Mouse (Mus musculus): Measurements from ENCODE around the gene Creld2. TPM values are rescaled to one million over a fixed set of nuclear protein-coding genes. Genes with fewer than 3 reads are reported as not detected.
A peak's percentile ranks its signal among the peaks of the same experiment; 100 is the strongest.
"Not testable (repeated sequence)": the region's sequence is repeated elsewhere in the genome, so short reads cannot be mapped to it uniquely, and the experiment has no call there.

Creld2 gene
- polyA plus RNA-seq (2012; rRNA removed), result 31.0 and 36.2 TPM in 2 replicates

- DNase-seq (ENCODE audit: low spot score), result peak; percentile 95
Measured at GRCm38 (mm10) chr15:88819026-88819905, at the start of gene Creld2, which contains the start of gene Alg12. Gene Creld2 (plus strand): TSS chr15:88819646. Gene Alg12 (minus strand): TSS chr15:88819318.

- DNase-seq (ENCODE audit: low spot score), result not testable (repeated sequence)
Measured at GRCm38 (mm10) chr15:88774630-88775029, 44.8 kb upstream of the Creld2 start.

GRCm38 (mm10) chr15:88792140-88792850 is 27.2 kb upstream of the Creld2 start:
- no peak for DNase-seq (ENCODE audit: low spot score)

DNA sequence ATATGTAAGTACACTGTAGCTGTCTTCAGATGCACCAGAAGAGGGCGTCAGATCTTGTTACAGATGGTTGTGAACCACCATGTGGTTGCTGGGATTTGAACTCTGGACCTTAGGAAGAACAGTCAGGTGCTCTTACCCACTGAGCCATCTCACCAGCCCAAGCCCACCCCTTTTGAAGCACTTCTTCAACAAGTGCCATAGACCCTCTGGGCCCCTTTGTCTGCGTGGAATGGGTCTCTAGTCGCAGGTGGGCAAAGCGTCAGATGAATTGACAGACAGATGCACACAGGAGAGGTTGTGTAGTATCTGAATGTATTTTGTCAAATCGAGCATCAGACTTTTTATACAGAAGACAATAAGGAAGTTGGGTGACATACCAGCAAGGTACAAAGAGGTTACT is 24.7 kb upstream of the Creld2 start:
- not testable (repeated sequence) for DNase-seq (ENCODE audit: low spot score)

- no peak for DNase-seq (ENCODE audit: low spot score)
Measured at GRCm38 (mm10) chr15:88799950-88800371, 19.5 kb upstream of the Creld2 start.

DNA sequence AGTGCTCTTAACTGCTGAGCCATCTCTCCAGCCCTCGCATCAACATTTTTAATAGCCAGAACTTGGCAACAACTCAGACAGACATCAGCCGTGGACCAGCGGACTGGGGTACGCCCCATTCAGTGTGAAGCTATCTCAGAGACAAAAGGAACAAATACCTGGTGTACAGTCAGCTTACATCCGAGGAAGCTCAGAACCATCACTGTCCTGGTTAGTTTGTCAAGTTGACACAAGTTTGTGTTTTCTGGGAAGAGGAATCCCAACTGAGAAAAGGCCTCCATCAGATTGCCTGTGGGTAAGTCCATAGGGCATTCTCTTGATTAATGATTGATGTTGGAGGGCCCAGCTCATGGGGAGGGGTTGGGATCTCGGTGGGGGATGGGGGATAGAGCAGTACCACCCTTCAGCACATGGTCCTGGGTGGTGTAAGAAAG is 18.5 kb upstream of the Creld2 start:
- no peak for DNase-seq (ENCODE audit: low spot score)

DNA sequence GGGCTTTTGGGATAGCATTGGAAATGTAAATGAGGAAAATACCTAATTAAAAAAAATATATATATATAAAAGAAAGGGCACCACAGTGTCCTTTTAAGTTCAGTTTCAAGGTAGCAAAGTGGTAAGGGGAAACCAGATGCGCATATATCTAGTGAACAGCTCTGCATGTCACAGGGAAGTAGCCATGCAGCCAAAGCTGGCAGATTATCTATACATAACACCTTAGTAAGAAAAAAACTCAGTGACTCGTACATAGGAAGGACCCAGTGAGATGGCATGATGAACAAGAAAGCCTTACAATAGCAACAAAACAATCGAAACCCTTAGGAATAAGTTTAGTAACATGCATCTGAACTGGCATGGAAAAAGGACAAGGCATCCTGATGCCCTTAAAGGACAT is 17.5 kb upstream of the Creld2 start:
- no peak for DNase-seq (ENCODE audit: low spot score)

GRCm38 (mm10) chr15:88802348-88802747 is 17.1 kb upstream of the Creld2 start:
- no peak for DNase-seq (ENCODE audit: low spot score)

DNA sequence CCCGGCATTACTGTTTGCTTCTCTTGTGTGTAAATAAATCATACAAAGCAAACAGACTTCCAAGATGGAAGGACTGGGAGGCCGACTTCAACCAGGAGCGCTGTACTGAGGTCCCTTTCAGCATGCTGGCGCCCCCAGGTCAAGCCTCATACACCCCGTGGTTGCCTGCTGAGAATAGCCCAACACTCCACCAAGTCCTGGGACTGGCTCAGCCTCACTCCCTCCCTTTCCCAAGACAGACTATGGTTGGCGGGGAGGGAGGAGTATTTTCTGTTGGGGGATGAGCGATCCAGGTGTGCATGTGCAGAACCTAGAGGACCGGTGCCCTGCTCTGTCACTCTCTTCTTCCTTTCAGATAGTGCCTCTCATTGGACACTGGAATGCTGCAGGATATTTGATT is 11.3 kb upstream of the Creld2 start:
- no peak for DNase-seq (ENCODE audit: low spot score)

GRCm38 (mm10) chr15:88810369-88810768 is 9.1 kb upstream of the Creld2 start:
- DNase-seq (ENCODE audit: low spot score), result no peak

- DNase-seq (ENCODE audit: low spot score), result no peak
Measured at GRCm38 (mm10) chr15:88813262-88813661, 6.2 kb upstream of the Creld2 start.

GRCm38 (mm10) chr15:88813873-88814272 is 5.6 kb upstream of the Creld2 start:
- not testable (repeated sequence) for DNase-seq (ENCODE audit: low spot score)

GRCm38 (mm10) chr15:88814411-88815047 is 4.9 kb upstream of the Creld2 start:
- DNase-seq (ENCODE audit: low spot score), result no peak

DNA sequence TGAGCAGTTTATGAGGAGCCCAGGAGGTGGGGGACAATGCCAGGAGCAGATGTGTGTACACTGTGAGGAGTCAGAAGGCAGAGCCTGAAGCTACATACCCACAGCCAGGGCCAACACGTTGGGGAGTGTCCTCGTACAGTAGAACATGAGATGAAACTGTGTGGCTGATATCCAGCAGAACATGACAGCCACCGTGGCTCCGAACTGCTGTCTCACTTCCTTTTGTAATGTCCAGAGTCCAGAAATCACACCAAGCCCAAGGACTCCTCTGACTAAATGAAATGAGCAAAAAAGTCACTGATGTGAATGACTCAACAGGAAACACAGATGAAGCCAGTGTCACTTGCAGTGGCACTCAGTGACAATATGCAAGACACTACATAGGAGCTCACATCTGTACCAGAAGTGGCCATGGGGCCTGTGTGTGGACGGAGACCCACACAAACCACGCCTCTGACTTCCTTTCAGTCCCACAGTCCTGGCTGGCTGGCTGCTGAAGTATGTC is 4.2 kb upstream of the Creld2 start:
- DNase-seq (ENCODE audit: low spot score), result no peak

DNA sequence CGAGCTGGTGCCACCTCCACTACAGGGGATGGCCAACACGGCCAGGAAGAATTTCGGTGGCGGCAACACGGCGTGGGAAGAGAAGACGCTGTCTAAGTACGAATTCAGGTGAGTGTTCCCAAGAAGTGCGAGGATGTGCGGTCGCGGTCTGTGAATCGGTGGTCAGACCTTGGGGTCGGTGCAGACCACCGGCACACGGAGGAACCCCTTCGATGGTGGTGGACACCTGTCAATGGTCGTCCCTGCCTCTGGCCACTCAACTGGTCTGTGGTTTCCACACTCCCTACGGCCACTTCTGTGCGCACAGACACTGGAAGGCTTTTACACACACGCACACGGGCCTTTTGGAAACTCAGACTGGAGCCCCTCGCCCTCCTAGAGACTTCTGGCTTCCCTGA is 459 bp downstream of the Creld2 start:
- no peak for DNase-seq (ENCODE audit: low spot score)

DNA sequence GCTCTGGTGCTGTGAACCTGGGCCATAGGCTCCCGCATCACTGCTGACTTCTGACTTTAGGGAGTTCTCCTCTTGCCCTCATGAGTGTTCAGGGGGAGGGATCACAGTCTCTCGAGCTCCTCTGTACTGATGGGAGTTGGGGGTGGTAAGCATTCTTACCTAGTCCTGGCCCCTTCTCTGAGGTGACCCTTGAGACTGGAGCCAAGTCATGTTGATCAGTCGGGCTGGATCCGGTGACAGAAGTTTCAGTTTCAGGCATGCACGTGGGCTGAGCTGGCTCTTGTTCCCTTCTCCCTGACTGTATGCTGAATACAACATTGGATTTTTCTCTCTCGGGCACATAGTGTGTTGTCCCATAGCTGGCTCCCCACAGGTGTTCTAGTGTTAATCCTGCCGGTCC is 2.0 kb downstream of the Creld2 start:
- DNase-seq (ENCODE audit: low spot score), result no peak

DNA sequence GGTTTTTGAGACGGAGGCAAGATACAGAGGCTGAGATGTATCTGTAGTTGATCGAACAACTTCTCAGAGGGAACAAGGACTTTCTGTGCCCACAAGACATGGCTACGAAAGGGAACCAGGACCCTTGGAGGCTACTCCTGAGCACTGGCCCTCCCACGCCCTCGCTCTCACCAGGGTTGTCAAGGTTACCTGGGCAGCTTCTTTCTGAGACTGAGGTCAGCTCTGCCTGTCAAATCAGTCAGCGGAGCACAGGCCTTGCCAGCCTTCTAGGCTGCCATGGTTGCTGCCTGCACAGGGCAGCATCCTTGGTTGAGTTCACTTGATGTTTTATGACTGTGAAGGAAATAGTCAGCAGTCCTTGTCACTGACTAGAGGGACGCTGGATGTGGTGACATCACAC is 3.1 kb downstream of the Creld2 start:
- DNase-seq (ENCODE audit: low spot score), result no peak

- DNase-seq (ENCODE audit: low spot score), result no peak
Measured at GRCm38 (mm10) chr15:88823376-88823775, 3.9 kb downstream of the Creld2 start.

- no peak for DNase-seq (ENCODE audit: low spot score)
Measured at GRCm38 (mm10) chr15:88827466-88827865, 8.0 kb downstream of the Creld2 start.

DNA sequence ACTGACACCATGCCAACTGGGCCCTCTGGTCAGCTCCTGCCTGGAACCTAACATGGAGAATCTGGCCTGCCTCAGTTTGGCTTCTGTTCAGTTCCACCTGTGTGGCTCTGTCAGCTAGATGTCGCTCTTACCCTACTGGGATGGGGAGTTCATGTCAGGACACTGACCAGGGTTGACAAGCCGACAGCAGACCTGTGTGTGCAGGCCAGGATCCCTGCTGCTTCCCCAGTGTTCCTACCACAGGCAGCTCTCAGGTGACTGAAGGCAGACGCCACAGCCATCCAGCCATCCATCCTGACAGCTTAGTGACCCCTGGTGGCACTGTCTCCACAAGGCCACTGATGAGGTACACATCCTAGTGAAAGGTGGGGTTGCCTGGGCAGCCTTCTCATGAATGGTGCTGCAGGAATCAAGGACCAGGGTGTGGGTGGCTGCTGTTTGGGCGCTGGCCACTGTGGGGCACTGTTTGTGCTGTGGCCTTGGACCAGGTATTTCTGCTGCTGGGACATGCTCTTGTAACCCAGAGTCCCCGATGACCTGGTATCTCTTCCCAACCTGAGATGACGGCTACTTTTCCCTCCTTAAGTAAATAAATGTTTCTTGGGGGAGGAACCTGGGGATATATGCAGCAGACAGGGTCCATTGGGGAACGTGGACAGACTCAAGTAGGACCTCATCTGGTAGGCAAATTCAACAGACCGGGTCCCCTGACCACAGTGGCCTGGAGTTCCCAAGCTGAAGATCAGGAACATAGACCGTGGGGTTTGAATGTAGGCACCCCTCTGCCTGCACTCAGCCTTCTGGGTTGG is 8.7 kb downstream of the Creld2 start:
- DNase-seq (ENCODE audit: low spot score), result peak; percentile 54

Data from urinary bladder, adult 2 months (tissue).